Mouse (Mus musculus) kidney, adult 9 months (tissue): ENCODE data around the gene Ptger2.

ENCODE experiments used
- DNase-seq: peaks from one replicate; pipeline ENCODE4 v3.0.0; 2022

The Ptger2 gene

GRCm38 (mm10) chr14:45049689-45050418, 61.9 kb downstream of the Ptger2 start:
- DNase-seq, result peak; percentile 10

GRCm38 (mm10) chr14:45050419-45050776, 62.4 kb downstream of the Ptger2 start:
- no peak for DNase-seq

GRCm38 (mm10) chr14:45051116-45051515, 63.1 kb downstream of the Ptger2 start:
- DNase-seq, result no peak
